In the genomic region with DNA sequence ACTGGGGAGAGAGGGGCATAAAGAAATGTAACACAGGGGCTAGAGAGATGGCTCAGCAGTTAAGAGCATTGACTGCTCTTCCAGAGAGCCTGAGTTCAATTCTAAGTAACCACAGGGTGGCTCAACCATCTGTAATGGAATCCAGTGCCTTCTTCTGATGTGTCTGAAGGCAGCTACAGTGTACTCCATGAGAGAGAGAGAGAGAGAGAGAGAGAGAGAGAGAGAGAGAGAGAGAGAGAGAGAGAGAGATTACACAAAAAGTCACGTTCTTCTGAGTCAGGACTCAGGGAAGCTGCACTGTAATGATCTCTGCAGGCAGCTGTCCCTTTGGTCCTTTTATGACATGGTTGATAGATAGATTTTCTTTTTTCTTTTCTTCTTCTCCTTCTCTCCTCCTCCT, we compare ENCODE assay signal across 1 mouse cellular context.
A peak's percentile ranks its signal among the peaks of the same experiment; 100 is the strongest.
TF ChIP-seq lines count a peak whose summit lies in the region.

No protein-coding gene starts in this region.

TF ChIP-seq in MEL, 35 proteins besides CTCF, POLR2A, EP300 and RAD21 (continued from another document):
- TF ChIP-seq TBP (IDR thresholded peaks at IDR 0.05; ENCODE audit: low read depth, low read length) (0 out of 2 replicates have a peak, but pooled peaks have one; percentile 26), USF2 (IDR thresholded peaks at IDR 0.05; ENCODE audit: borderline replicate concordance in 1 of 2, insufficient read depth in 1 of 2, low read depth in 1 of 2, low read length in 2 of 2) (no peak), ZMIZ1 (IDR thresholded peaks at IDR 0.05; ENCODE audit: low read depth, low read length) (no peak), MXI1 (IDR thresholded peaks at IDR 0.05; ENCODE audit: low read depth, low read length) (peak; percentile 70; the same call in 1 of the 2 replicates), MYB (IDR thresholded peaks at IDR 0.05; ENCODE audit: low read depth, low read length) (no peak), BHLHE40 (IDR thresholded peaks at IDR 0.05; ENCODE audit: borderline replicate concordance, low read depth, low read length) (peak; percentile 93), JUND (IDR thresholded peaks at IDR 0.05; ENCODE audit: low read depth, low read length) (peak; percentile 99), TAL1 (IDR thresholded peaks at IDR 0.05; ENCODE audit: low read length) (no peak), ZNF384 (IDR thresholded peaks at IDR 0.05; ENCODE audit: low read depth, low read length) (0 out of 2 replicates have a peak, but pooled peaks have one; percentile 5), RCOR1 (IDR thresholded peaks at IDR 0.05; ENCODE audit: low read depth, low read length) (0 out of 2 replicates have a peak, but pooled peaks have one; percentile 10), MAZ (IDR thresholded peaks at IDR 0.05; ENCODE audit: low read depth, low read length) (no peak), GABPA (IDR thresholded peaks at IDR 0.05; ENCODE audit: low read depth, low read length) (no peak), MAFK (IDR thresholded peaks at IDR 0.05; ENCODE audit: borderline replicate concordance, low read depth, low read length) (no peak), MAX (IDR thresholded peaks at IDR 0.05; ENCODE audit: low read length) (peak; percentile 43; the same call in 1 of the 2 replicates), SMC3 (IDR thresholded peaks at IDR 0.05; ENCODE audit: low read depth, low read length) (no peak), ETS1 (IDR thresholded peaks at IDR 0.05; ENCODE audit: low read depth, low read length) (peak; percentile 57; the same call in 1 of the 2 replicates)
